Mouse (Mus musculus) CH12.LX (cell line): Measurements from ENCODE around the gene Gtdc1.

Experiments used
- CTCF ChIP-seq, 2 experiments: IDR thresholded peaks in 1 of 2; conservative IDR thresholded peaks in 1 of 2; 2 replicates each; pipeline ENCODE4 v1.5.1; 2011 to 2012; ENCODE audit warnings: low read depth in 2 of 2, low read length in 2 of 2, improper control_type of control experiment in 1 of 2, inconsistent platforms in 1 of 2, mild to moderate bottlenecking in 1 of 2, moderate library complexity in 1 of 2
- E2F4 ChIP-seq: IDR thresholded peaks from 2 replicates; pipeline ENCODE4 v1.6.1; 2011; ENCODE audit warnings: low read depth, low read length, improper control_type of control experiment; ENCODE audit not compliant: insufficient replicate concordance
- EP300 ChIP-seq: IDR thresholded peaks from 2 replicates; pipeline ENCODE4 v1.6.1; 2011; ENCODE audit warnings: low read length, improper control_type of control experiment
- HCFC1 ChIP-seq: IDR thresholded peaks from 2 replicates; pipeline ENCODE4 v1.6.1; 2012; ENCODE audit warnings: low read depth, mild to moderate bottlenecking, inconsistent platforms, low read length, improper control_type of control experiment
- IRF4 ChIP-seq: IDR thresholded peaks from 2 replicates; pipeline ENCODE4 v1.6.1; 2014; ENCODE audit warnings: low read depth, mild to moderate bottlenecking, inconsistent platforms, low read length, improper control_type of control experiment
- MAFK ChIP-seq: IDR thresholded peaks from 2 replicates; pipeline ENCODE4 v1.6.1; 2011; ENCODE audit warnings: low read length, improper control_type of control experiment; ENCODE audit not compliant: insufficient replicate concordance
- MXI1 ChIP-seq: IDR thresholded peaks from 2 replicates; pipeline ENCODE4 v1.6.1; 2011; ENCODE audit warnings: mild to moderate bottlenecking, low read depth, low read length, improper control_type of control experiment
- POLR2A ChIP-seq: IDR thresholded peaks from 2 replicates; pipeline ENCODE4 v1.6.1; 2011; ENCODE audit warnings: low read depth, mild to moderate bottlenecking, improper control_type of control experiment, low read length
- POLR2AphosphoS2 ChIP-seq: IDR thresholded peaks from 2 replicates; pipeline ENCODE4 v1.6.1; 2011; ENCODE audit warnings: low read depth, low read length, improper control_type of control experiment
- RAD21 ChIP-seq: IDR thresholded peaks from 2 replicates; pipeline ENCODE4 v1.6.1; 2011; ENCODE audit warnings: low read depth, mild to moderate bottlenecking, low read length, improper control_type of control experiment, moderate library complexity
- TBP ChIP-seq: conservative IDR thresholded peaks from 2 replicates; pipeline ENCODE4 v1.6.1; 2011; ENCODE audit warnings: low read depth, low read length, improper control_type of control experiment
- ZC3H11A ChIP-seq: IDR thresholded peaks from 2 replicates; pipeline ENCODE4 v1.6.1; 2012; ENCODE audit warnings: low read depth, mild to moderate bottlenecking, inconsistent platforms, low read length, improper control_type of control experiment

DNA sequence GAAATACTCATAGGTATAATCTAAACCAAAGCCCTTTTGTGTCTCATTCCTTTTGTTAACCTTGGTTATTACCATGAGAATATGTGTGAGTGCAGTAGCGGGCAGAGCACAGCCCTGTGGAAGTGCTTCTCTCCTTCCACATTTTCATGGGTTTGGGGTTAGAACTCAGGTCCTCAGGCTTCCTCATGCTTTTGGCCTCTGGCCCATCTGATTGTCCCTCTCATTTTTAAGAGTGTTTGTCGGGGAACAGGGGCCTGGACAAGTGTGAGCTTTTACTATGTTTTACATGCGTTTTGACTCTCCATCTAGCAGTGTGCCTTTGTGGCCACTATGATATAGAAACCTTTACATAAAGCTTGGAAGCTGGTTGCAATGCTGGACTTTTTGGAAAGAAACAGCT is 296.4 kb downstream of the Gtdc1 start:
- TF ChIP-seq MAFK (no peak), ZC3H11A (no peak), CTCF (conservative IDR thresholded peaks at IDR 0.05 in 1 of 2, IDR thresholded peaks at IDR 0.05 in 1 of 2; ENCODE audit: low read depth in 2 of 2, low read length in 2 of 2) (no peak), POLR2A (no peak), MXI1 (no peak), E2F4 (no peak), TBP (no peak), IRF4 (no peak), RAD21 (no peak), POLR2AphosphoS2 (no peak), HCFC1 (no peak), EP300 (no peak)
